In genomic region chr2:132291265-132291664, GRCm38 (mm10) we compare ENCODE assay signal across 9 mouse cellular contexts. TPM values are rescaled to one million over a fixed set of nuclear protein-coding genes. Genes with fewer than 3 reads are reported as not detected.
DNase-seq lines count a peak whose midpoint lies in the region; ATAC-seq and TF ChIP-seq lines count a peak whose summit lies in the region.
"Had no signal": no experiment of that assay in that cellular context is flagged by ENCODE, and none has a peak within 500 bp of the region (broad histone marks: within the 10 kb centered on the region; RNA-seq: fewer than 3 reads in every experiment).

No protein-coding gene starts in this region.

- no peak overlapping the region for H3K4me3 ChIP-seq in left cerebral cortex, adult 2 months
- no peak overlapping the region for H3K4me3 ChIP-seq in gastrocnemius, adult 2 months
- H3K4me3 ChIP-seq: liver, embryonic 15.5 days had no signal

- no peak for TF ChIP-seq CTCF in left cerebral cortex, adult 2 months (IDR thresholded peaks at IDR 0.05)
- TF ChIP-seq CTCF in gastrocnemius, adult 2 months (IDR thresholded peaks at IDR 0.05), result no peak

- peak; percentile 5; the same call in 1 of the 2 replicates for ATAC-seq in frontal cortex, adult (ENCODE audit: low TSS enrichment)

- intact Hi-C loops in left cerebral cortex, adult 2 months (cut with DNase I), result no loop called here
- intact Hi-C loops in gastrocnemius, adult 2 months (cut with DNase I), result loop anchor here (2.0 kb wide), 1 partner anchor 16 kb away; no protein-coding TSS in a partner anchor

- DNase-seq in frontal cortex, postnatal 14 days (ENCODE audit: low spot score in 2 of 2), result no peak
- DNase-seq in left cerebral cortex, adult 2 months (ENCODE audit: extremely low spot score in 1 of 2, low spot score in 2 of 2), result no peak
- no peak for DNase-seq in left cerebral cortex, adult 11 months (ENCODE audit: low spot score)
- peak; percentile 80 for DNase-seq in gastrocnemius, adult 2 months
- peak; percentile 73 for DNase-seq in lung, postnatal 36 days
- DNase-seq in retina, embryonic 14.5 days (ENCODE audit: low spot score), result no peak
- DNase-seq in layer of hippocampus, adult 9-11 months, result no peak

- peak overlapping the region; percentile 85 for H3K27ac ChIP-seq in left cerebral cortex, adult 2 months
- peak overlapping the region; percentile 77 for H3K27ac ChIP-seq in gastrocnemius, adult 2 months
- H3K27ac ChIP-seq: liver, embryonic 15.5 days had no signal

RNA-seq across cellular contexts. Expression of gene Cds2, which starts 28.3 kb away (rescaled TPM):
- total RNA-seq in left cerebral cortex, adult 2 months (2021), result 100 to 1,000 TPM; 262 to 266 TPM
- 10 to 100 TPM; 13.0 to 17.7 TPM for total RNA-seq in gastrocnemius, adult 2 months (2021)

RNA-seq across cellular contexts. Expression of gene Pcna, which starts 38.2 kb away (rescaled TPM):
- 10 to 100 TPM; 44.5 to 49.6 TPM for total RNA-seq in left cerebral cortex, adult 2 months (2021)
- total RNA-seq in gastrocnemius, adult 2 months (2021), result 10 to 100 TPM; 19.0 to 22.9 TPM

RNA-seq across cellular contexts. Expression of gene Tmem230, which starts 43.7 kb away (rescaled TPM):
- 10 to 100 TPM; 30.4 to 30.7 TPM for total RNA-seq in left cerebral cortex, adult 2 months (2021)
- 10 to 100 TPM; 23.2 to 28.1 TPM for total RNA-seq in gastrocnemius, adult 2 months (2021)

Comparison
In these comparisons a context has a peak if more than half of its experiments do, and no peak if none do; other contexts are left out.
1. DNase-seq: peak in gastrocnemius, adult 2 months (single experiment) and lung, postnatal 36 days (single experiment); none in frontal cortex, postnatal 14 days (0 of 2), left cerebral cortex, adult 2 months (0 of 2), left cerebral cortex, adult 11 months (single experiment), retina, embryonic 14.5 days (single experiment) and layer of hippocampus, adult 9-11 months (single experiment).
2. RNA of gene Cds2, which starts 28.3 kb away (total RNA-seq): 262 to 266 TPM in left cerebral cortex, adult 2 months; 13.0 to 17.7 TPM in gastrocnemius, adult 2 months; every median in the first group is over 10 times any median in the second.